Mouse (Mus musculus) cerebellum, postnatal 4 days (tissue): Measurements from ENCODE around the gene Elfn1.
"Not testable (repeated sequence)": the region's sequence is repeated elsewhere in the genome, so short reads cannot be mapped to it uniquely, and the experiment has no call there.

ENCODE experiments used
- DNase-seq, 2 experiments: peaks; one replicate each; pipeline ENCODE4 v3.0.0; 2022; ENCODE audit warnings: low spot score in 2 of 2, mixed read lengths in 1 of 2

Elfn1 gene

GRCm38 (mm10) chr5:139970186-139970631 lies 62.5 kb downstream of the Elfn1 start:
- DNase-seq = peak in 1 of 2 experiments; percentile 26

- DNase-seq = no peak
These were observed 68.8 kb downstream of the Elfn1 start for GRCm38 (mm10) chr5:139976584-139976983.

- DNase-seq = no peak
These were observed 69.7 kb downstream of the Elfn1 start for GRCm38 (mm10) chr5:139977476-139977875.

- no peak for DNase-seq
These were observed 71.0 kb downstream of the Elfn1 start for GRCm38 (mm10) chr5:139978525-139979276.

GRCm38 (mm10) chr5:139979371-139979770 lies 71.6 kb downstream of the Elfn1 start:
- DNase-seq = no peak

GRCm38 (mm10) chr5:139981976-139982375 lies 74.2 kb downstream of the Elfn1 start:
- no peak for DNase-seq

GRCm38 (mm10) chr5:139985073-139985746 lies 77.5 kb downstream of the Elfn1 start:
- DNase-seq = no peak

GRCm38 (mm10) chr5:139991531-139991930 lies 83.8 kb downstream of the Elfn1 start:
- DNase-seq = no peak

GRCm38 (mm10) chr5:139998321-139998720 lies 90.6 kb downstream of the Elfn1 start:
- DNase-seq = not testable (repeated sequence)

GRCm38 (mm10) chr5:139998916-139999315 lies 91.2 kb downstream of the Elfn1 start:
- DNase-seq = no peak

GRCm38 (mm10) chr5:140002541-140002940 lies 94.8 kb downstream of the Elfn1 start:
- no peak for DNase-seq

GRCm38 (mm10) chr5:140006861-140007260 lies 99.1 kb downstream of the Elfn1 start:
- no peak for DNase-seq

- no peak for DNase-seq
These were observed 100.1 kb downstream of the Elfn1 start for GRCm38 (mm10) chr5:140007656-140008522.

- no peak for DNase-seq
These were observed 100.7 kb downstream of the Elfn1 start for GRCm38 (mm10) chr5:140008523-140008806.

GRCm38 (mm10) chr5:140009083-140009655 lies 101.4 kb downstream of the Elfn1 start:
- DNase-seq = no peak

GRCm38 (mm10) chr5:140010405-140010804 lies 102.7 kb downstream of the Elfn1 start:
- no peak for DNase-seq

GRCm38 (mm10) chr5:140012286-140012967 lies 104.7 kb downstream of the Elfn1 start:
- DNase-seq = no peak

GRCm38 (mm10) chr5:140013652-140014051 lies 105.9 kb downstream of the Elfn1 start:
- no peak for DNase-seq

- DNase-seq = no peak
These were observed 109.2 kb downstream of the Elfn1 start for GRCm38 (mm10) chr5:140016896-140017295.

- DNase-seq = no peak
These were observed 111.0 kb downstream of the Elfn1 start for GRCm38 (mm10) chr5:140018780-140019179.

GRCm38 (mm10) chr5:140019616-140020015 lies 111.9 kb downstream of the Elfn1 start:
- DNase-seq = no peak
